Mouse (Mus musculus) kidney, embryonic 14.5 days (tissue): ENCODE measurements at regions not wholly inside any gene's neighbourhood (a gene's known extent, or its start where the extent isn't known, plus 50 kb on each side); places are given as distances from the start of the nearest gene placed in this dataset.

ENCODE experiments used
- ATAC-seq: fragments of 200-750 bp; cut with Nextera tagmentation; 2 replicates; pipeline ENCODE4 v1.8.0; 2017; ENCODE audit warnings: moderate number of reproducible peaks, mild to moderate bottlenecking, moderate TSS enrichment, moderate library complexity; ENCODE audit not compliant: low FRiP score, low TSS enrichment
- H3K27ac ChIP-seq: fragments of 300-500 bp; sonication (generic); 2 replicates; pipeline ENCODE4 v1.5.1; 2014; ENCODE audit warnings: low read depth, mild to moderate bottlenecking, low read length, moderate library complexity, mixed read lengths
- H3K27me3 ChIP-seq: fragments of 300-500 bp; sonication (generic); 2 replicates; pipeline ENCODE4 v1.6.1; 2014; ENCODE audit warnings: mild to moderate bottlenecking, low read length; ENCODE audit not compliant: control insufficient read depth, insufficient read depth
- H3K36me3 ChIP-seq: fragments of 300-500 bp; sonication (generic); 2 replicates; pipeline ENCODE4 v1.6.1; 2014; ENCODE audit warnings: low read length, mixed read lengths; ENCODE audit not compliant: control insufficient read depth, insufficient read depth
- H3K4me1 ChIP-seq: fragments of 300-500 bp; sonication (generic); 2 replicates; pipeline ENCODE4 v1.6.1; 2014; ENCODE audit warnings: low read length, mixed read lengths; ENCODE audit not compliant: control insufficient read depth, insufficient read depth
- H3K4me2 ChIP-seq: fragments of 300-500 bp; sonication (generic); replicated peaks from 2 replicates; pipeline ENCODE4 v1.6.1; 2014; ENCODE audit warnings: low read depth, mild to moderate bottlenecking, low read length
- H3K4me3 ChIP-seq: fragments of 300-500 bp; sonication (generic); 2 replicates; pipeline ENCODE4 v1.5.1; 2014; ENCODE audit warnings: mild to moderate bottlenecking, low read length
- H3K9ac ChIP-seq: fragments of 300-500 bp; sonication (generic); 2 replicates; pipeline ENCODE4 v1.6.1; 2014; ENCODE audit warnings: low read depth, mild to moderate bottlenecking, low read length, moderate library complexity
- H3K9me3 ChIP-seq: fragments of 300-500 bp; sonication (generic); 2 replicates; pipeline ENCODE4 v1.6.1; 2016; ENCODE audit warnings: low read length; ENCODE audit not compliant: control insufficient read depth
- WGBS: fragments of 180-500 bp; shearing (Covaris S2); extraction: QIAGEN DNeasy Blood & Tissue Kit; methylation state at CpG from one replicate; pipeline ENCODE4 v1.1.7; 2014; 5-methylcytosine and 5-hydroxymethylcytosine counted together

- 37% methylated on average over 12 of the region's 12 CpGs for WGBS
Observed at GRCm38 (mm10) chr4:83976067-83976466, 450.7 kb downstream of the Ccdc171 start.

GRCm38 (mm10) chr4:83979088-83979487 is 453.7 kb downstream of the Ccdc171 start:
- H3K9me3 ChIP-seq: no peaks in the 10 kb centered on the region
- no peak overlapping the region for H3K27ac ChIP-seq
- H3K27me3 ChIP-seq: no peaks in the 10 kb centered on the region; the same call in 1 of the 2 replicates
- peaks cover 4% of the 10 kb centered on the region; the same call in 1 of the 2 replicates for H3K4me1 ChIP-seq
- WGBS: 49% methylated on average over 4 of the region's 4 CpGs
- no peak overlapping the region for H3K9ac ChIP-seq
- H3K4me3 ChIP-seq: no peak overlapping the region
- ATAC-seq: no peak
- no peaks in the 10 kb centered on the region for H3K36me3 ChIP-seq
- H3K4me2 ChIP-seq: no peak overlapping the region

More at GRCm38 (mm10) chr4:83976067-83976466, 450.7 kb downstream of the Ccdc171 start:
- H3K27ac ChIP-seq: 0 out of 2 replicates have a peak overlapping the region, but pooled peaks have one; percentile 17
- H3K9me3 ChIP-seq: no peaks in the 10 kb centered on the region
- no peak for ATAC-seq
- no peaks in the 10 kb centered on the region for H3K36me3 ChIP-seq
- peaks cover 4% of the 10 kb centered on the region; the same call in 1 of the 2 replicates for H3K4me1 ChIP-seq
- no peak overlapping the region for H3K4me2 ChIP-seq
- H3K9ac ChIP-seq: no peak overlapping the region
- no peaks in the 10 kb centered on the region; the same call in 1 of the 2 replicates for H3K27me3 ChIP-seq
- H3K4me3 ChIP-seq: no peak overlapping the region

- H3K9ac ChIP-seq: no peak overlapping the region
- peaks cover 23% of the 10 kb centered on the region for H3K4me1 ChIP-seq
- H3K36me3 ChIP-seq: no peaks in the 10 kb centered on the region
- no peaks in the 10 kb centered on the region for H3K27me3 ChIP-seq
- H3K27ac ChIP-seq: no peak overlapping the region
- no peak overlapping the region for H3K4me2 ChIP-seq
- WGBS: 85% methylated on average over 15 of the region's 15 CpGs
- H3K9me3 ChIP-seq: no peaks in the 10 kb centered on the region
- H3K4me3 ChIP-seq: no peak overlapping the region
- ATAC-seq: no peak
Observed at GRCm38 (mm10) chr4:83984671-83985391, 459.5 kb downstream of the Ccdc171 start.

GRCm38 (mm10) chr4:83985451-83985850 is 460.1 kb downstream of the Ccdc171 start:
- no peak overlapping the region for H3K27ac ChIP-seq
- no peak overlapping the region for H3K4me2 ChIP-seq
- no peaks in the 10 kb centered on the region for H3K36me3 ChIP-seq
- no peak overlapping the region for H3K9ac ChIP-seq
- H3K4me1 ChIP-seq: peaks cover 27% of the 10 kb centered on the region
- 97% methylated on average over 5 of the region's 5 CpGs for WGBS
- ATAC-seq: no peak
- H3K4me3 ChIP-seq: no peak overlapping the region
- H3K9me3 ChIP-seq: no peaks in the 10 kb centered on the region
- no peaks in the 10 kb centered on the region for H3K27me3 ChIP-seq

GRCm38 (mm10) chr4:83986951-83987822 is 461.8 kb downstream of the Ccdc171 start:
- Histone ChIP-seq H3K4me3 (no peak overlapping the region), H3K9ac (no peak overlapping the region), H3K36me3 (no peaks in the 10 kb centered on the region), H3K27me3 (no peaks in the 10 kb centered on the region), H3K9me3 (no peaks in the 10 kb centered on the region), H3K27ac (peak overlapping the region; percentile 71; the same call in 1 of the 2 replicates), H3K4me2 (no peak overlapping the region), H3K4me1 (peaks cover 30% of the 10 kb centered on the region)
- ATAC-seq: no peak
- WGBS: 73% methylated on average over 13 of the region's 13 CpGs

- WGBS: 29% methylated on average over 12 of the region's 12 CpGs
- H3K27ac ChIP-seq: peak overlapping the region; percentile 71; the same call in 1 of the 2 replicates
- H3K36me3 ChIP-seq: no peaks in the 10 kb centered on the region
- H3K4me1 ChIP-seq: peaks cover 30% of the 10 kb centered on the region
- H3K9me3 ChIP-seq: no peaks in the 10 kb centered on the region
- no peak for ATAC-seq
- no peak overlapping the region for H3K4me2 ChIP-seq
- H3K9ac ChIP-seq: no peak overlapping the region
- no peaks in the 10 kb centered on the region for H3K27me3 ChIP-seq
- H3K4me3 ChIP-seq: no peak overlapping the region
Observed at GRCm38 (mm10) chr4:83987846-83988245, 462.5 kb downstream of the Ccdc171 start.

- H3K9ac ChIP-seq: no peak overlapping the region
Observed at GRCm38 (mm10) chr4:83988314-83988713, 463.0 kb downstream of the Ccdc171 start.

GRCm38 (mm10) chr4:83990126-83990989 is 465.0 kb downstream of the Ccdc171 start:
- no peak overlapping the region for H3K4me2 ChIP-seq

More at GRCm38 (mm10) chr4:83988314-83988713, 463.0 kb downstream of the Ccdc171 start:
- Histone ChIP-seq H3K9me3 (no peaks in the 10 kb centered on the region), H3K27ac (peak overlapping the region; percentile 71; the same call in 1 of the 2 replicates), H3K36me3 (no peaks in the 10 kb centered on the region), H3K4me3 (no peak overlapping the region), H3K27me3 (no peaks in the 10 kb centered on the region), H3K4me2 (no peak overlapping the region), H3K4me1 (peaks cover 30% of the 10 kb centered on the region)
- peak; percentile 72; the same call in 1 of the 2 replicates for ATAC-seq
- 12% methylated on average over 5 of the region's 5 CpGs for WGBS

More at GRCm38 (mm10) chr4:83990126-83990989, 465.0 kb downstream of the Ccdc171 start:
- ATAC-seq: no peak
- no peak overlapping the region for H3K4me3 ChIP-seq
- no peak overlapping the region for H3K9ac ChIP-seq
- 52% methylated on average over 13 of the region's 13 CpGs for WGBS
- no peaks in the 10 kb centered on the region for H3K36me3 ChIP-seq
- H3K9me3 ChIP-seq: no peaks in the 10 kb centered on the region
- H3K4me1 ChIP-seq: peaks cover 30% of the 10 kb centered on the region
- peak overlapping the region; percentile 73 for H3K27ac ChIP-seq
- H3K27me3 ChIP-seq: no peaks in the 10 kb centered on the region
